Mouse (Mus musculus): ENCODE data around the gene Rapgef1.

- TF ChIP-seq POLR2A (IDR thresholded peaks at IDR 0.05; ENCODE audit: borderline replicate concordance, extremely low read depth, low read depth, low read length) (no peak), CTCF (IDR thresholded peaks at IDR 0.05; ENCODE audit: insufficient read depth, low read length) (no peak)
These were observed 129.0 kb downstream of the Rapgef1 start for GRCm38 (mm10) chr2:29748499-29748898.
